Mouse (Mus musculus): ENCODE measurements at regions not wholly inside any gene's neighbourhood (a gene's known extent, or its start where the extent isn't known, plus 50 kb on each side); places are given as distances from the start of the nearest gene placed in this dataset.
A peak's percentile ranks its signal among the peaks of the same experiment; 100 is the strongest.

GRCm38 (mm10) chr2:161339327-161340001 is 230.6 kb upstream of the Chd6 start:
- no peak for DNase-seq

- DNase-seq, result no peak
Observed at GRCm38 (mm10) chr2:161338953-161339326, 230.1 kb upstream of the Chd6 start.

- no peak for DNase-seq
Observed at GRCm38 (mm10) chr2:161332653-161333052, 223.8 kb upstream of the Chd6 start.

- DNase-seq, result peak; percentile 17
Observed at GRCm38 (mm10) chr2:161331850-161332365, 223.0 kb upstream of the Chd6 start.

GRCm38 (mm10) chr2:161302796-161303195 is 193.9 kb upstream of the Chd6 start:
- no peak for DNase-seq

GRCm38 (mm10) chr2:161268861-161269413 is 160.1 kb upstream of the Chd6 start:
- no peak for DNase-seq

GRCm38 (mm10) chr2:161266476-161266875 is 157.6 kb upstream of the Chd6 start:
- no peak for DNase-seq

GRCm38 (mm10) chr2:161265211-161265610 is 156.3 kb upstream of the Chd6 start:
- no peak for DNase-seq

- no peak for DNase-seq
Observed at GRCm38 (mm10) chr2:161252761-161253160, 143.9 kb upstream of the Chd6 start.

- DNase-seq, result no peak
Observed at GRCm38 (mm10) chr2:161241665-161242064, 132.8 kb upstream of the Chd6 start.

GRCm38 (mm10) chr2:161237280-161237819 is 128.5 kb upstream of the Chd6 start:
- no peak for DNase-seq

GRCm38 (mm10) chr2:161233155-161233741 is 124.4 kb upstream of the Chd6 start:
- DNase-seq, result no peak

- no peak for DNase-seq
Observed at GRCm38 (mm10) chr2:161231405-161231804, 122.5 kb upstream of the Chd6 start.

- DNase-seq, result no peak
Observed at GRCm38 (mm10) chr2:161215736-161216135, 106.9 kb upstream of the Chd6 start.

- peak; percentile 81 for DNase-seq
Observed at GRCm38 (mm10) chr2:161214681-161215458, 106.0 kb upstream of the Chd6 start.

GRCm38 (mm10) chr2:161212322-161212882 is 103.5 kb upstream of the Chd6 start:
- DNase-seq, result no peak

- no peak for DNase-seq
Observed at GRCm38 (mm10) chr2:161196713-161197372, 88.0 kb upstream of the Chd6 start.

GRCm38 (mm10) chr2:161187516-161187915 is 78.6 kb upstream of the Chd6 start:
- DNase-seq, result no peak

GRCm38 (mm10) chr2:161185122-161185521 is 76.2 kb upstream of the Chd6 start:
- no peak for DNase-seq

- DNase-seq, result peak; percentile 75
Observed at GRCm38 (mm10) chr2:161177355-161178021, 68.6 kb upstream of the Chd6 start.

- no peak for DNase-seq
Observed at GRCm38 (mm10) chr2:161166681-161167080, 57.8 kb upstream of the Chd6 start.

GRCm38 (mm10) chr2:161165495-161165894 is 56.6 kb upstream of the Chd6 start:
- no peak for DNase-seq
